Mouse (Mus musculus) ES-Bruce4 (cell line): Measurements from ENCODE around the gene Flvcr1.

ENCODE experiments used
- CTCF ChIP-seq: IDR thresholded peaks from one replicate; pipeline ENCODE4 v1.8.1; 2011; ENCODE audit warnings: low read depth, low read length
- EP300 ChIP-seq: IDR thresholded peaks from 2 replicates; pipeline ENCODE4 v1.6.1; 2011; ENCODE audit warnings: low read depth, low read length; ENCODE audit not compliant: insufficient read depth
- POLR2A ChIP-seq: IDR thresholded peaks from one replicate; pipeline ENCODE4 v1.8.1; 2011; ENCODE audit warnings: low read length; ENCODE audit not compliant: insufficient read depth

DNA sequence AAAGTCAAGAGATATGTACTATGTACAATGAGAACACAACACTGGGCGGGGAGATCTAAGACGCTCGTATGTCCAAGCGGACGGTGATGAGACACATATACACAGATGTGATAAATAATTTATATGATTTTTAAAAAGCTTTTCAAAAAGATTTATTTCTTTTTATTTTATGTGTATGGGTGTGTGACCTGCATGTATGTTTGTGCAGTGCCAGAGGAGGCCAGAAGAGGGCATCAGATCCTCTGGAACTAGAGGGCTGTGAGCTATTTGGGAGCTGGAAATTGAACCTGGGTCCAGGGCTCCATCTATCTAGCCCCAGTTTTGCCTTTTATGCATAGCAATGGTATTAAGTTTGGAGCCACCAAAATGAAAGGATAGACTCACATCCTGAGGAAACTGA lies 17.3 kb downstream of the Flvcr1 start:
- TF ChIP-seq CTCF (peak; percentile 50), POLR2A (no peak), EP300 (no peak)
